Mouse (Mus musculus): ENCODE measurements around the gene E2f4.
A peak's percentile ranks its signal among the peaks of the same experiment; 100 is the strongest.

E2f4 gene

GRCm38 (mm10) chr8:105345061-105345975, 47.9 kb downstream of the E2f4 start:
- peak; percentile 63 for DNase-seq (ENCODE audit: extremely low read depth, insufficient read length, low spot score)

- DNase-seq (ENCODE audit: extremely low read depth, insufficient read length, low spot score), result peak; percentile 73
Measured at GRCm38 (mm10) chr8:105346611-105347427, 49.4 kb downstream of the E2f4 start.

GRCm38 (mm10) chr8:105347428-105348221, 50.2 kb downstream of the E2f4 start, which contains the start of gene Fhod1:
Fhod1 (minus strand) TSS chr8:105347953.
- DNase-seq (ENCODE audit: extremely low read depth, insufficient read length, low spot score), result peak; percentile 98

GRCm38 (mm10) chr8:105348450-105349095, 51.1 kb downstream of the E2f4 start, which contains the start of gene Slc9a5:
Slc9a5 (plus strand) TSS chr8:105348843.
- DNase-seq (ENCODE audit: extremely low read depth, insufficient read length, low spot score), result peak; percentile 74

GRCm38 (mm10) chr8:105349096-105349771, 51.8 kb downstream of the E2f4 start:
- peak; percentile 71 for DNase-seq (ENCODE audit: extremely low read depth, insufficient read length, low spot score)

GRCm38 (mm10) chr8:105350186-105350585, 52.7 kb downstream of the E2f4 start:
- no peak for DNase-seq (ENCODE audit: extremely low read depth, insufficient read length, low spot score)

GRCm38 (mm10) chr8:105353583-105354135, 56.2 kb downstream of the E2f4 start:
- no peak for DNase-seq (ENCODE audit: extremely low read depth, insufficient read length, low spot score)

GRCm38 (mm10) chr8:105354549-105354948, 57.1 kb downstream of the E2f4 start:
- DNase-seq (ENCODE audit: extremely low read depth, insufficient read length, low spot score), result no peak

All from 3134 (cell line).